Mouse (Mus musculus) yolk sac, embryonic 10.5 days (tissue): ENCODE measurements around the gene Gm4513.
"Not testable (repeated sequence)": the region's sequence is repeated elsewhere in the genome, so short reads cannot be mapped to it uniquely, and the experiment has no call there.

Experiments
- DNase-seq: peaks from one replicate; pipeline ENCODE4 v3.0.0-alpha.2; 2017; ENCODE audit warnings: low spot score

The Gm4513 gene

GRCm38 (mm10) chr7:20598921-20599320 lies at the start of gene Gm4513:
TSS of gene Gm4513 (minus strand) at chr7:20599021.
- DNase-seq: not testable (repeated sequence)

- not testable (repeated sequence) for DNase-seq
Observed at GRCm38 (mm10) chr7:20576141-20576540, 22.7 kb downstream of the Gm4513 start, which contains the start of gene Gm4141. TSS of gene Gm4141 (minus strand) at chr7:20576241.

- not testable (repeated sequence) for DNase-seq
Observed at GRCm38 (mm10) chr7:20545657-20546056, 53.2 kb downstream of the Gm4513 start, which contains the start of gene Gm5726. TSS of gene Gm5726 (minus strand) at chr7:20545757.
